Mouse (Mus musculus) adrenal gland, postnatal 4 days (tissue): Measurements from ENCODE around the gene Acat3. TPM values are rescaled to one million over a fixed set of nuclear protein-coding genes. Genes with fewer than 3 reads are reported as not detected.
A peak's percentile ranks its signal among the peaks of the same experiment; 100 is the strongest.
"Not testable (repeated sequence)": the region's sequence is repeated elsewhere in the genome, so short reads cannot be mapped to it uniquely, and the experiment has no call there.

Experiments
- DNase-seq, 2 experiments: peaks; one replicate each; pipeline ENCODE4 v3.0.0; 2021 to 2022; ENCODE audit warnings: low spot score in 2 of 2, mixed read lengths in 2 of 2
- total RNA-seq, 2 experiments: library from RNA; stranded (reverse); gene quantifications; 2 replicates each; pipeline ENCODE4 v1.2.3; 2021

Acat3 gene
- total RNA-seq, 2 experiments from 2014 or later, result 0.87 to 6.9 TPM

GRCm38 (mm10) chr17:12921073-12921472 lies 19.3 kb downstream of the Acat3 start:
- no peak for DNase-seq

DNA sequence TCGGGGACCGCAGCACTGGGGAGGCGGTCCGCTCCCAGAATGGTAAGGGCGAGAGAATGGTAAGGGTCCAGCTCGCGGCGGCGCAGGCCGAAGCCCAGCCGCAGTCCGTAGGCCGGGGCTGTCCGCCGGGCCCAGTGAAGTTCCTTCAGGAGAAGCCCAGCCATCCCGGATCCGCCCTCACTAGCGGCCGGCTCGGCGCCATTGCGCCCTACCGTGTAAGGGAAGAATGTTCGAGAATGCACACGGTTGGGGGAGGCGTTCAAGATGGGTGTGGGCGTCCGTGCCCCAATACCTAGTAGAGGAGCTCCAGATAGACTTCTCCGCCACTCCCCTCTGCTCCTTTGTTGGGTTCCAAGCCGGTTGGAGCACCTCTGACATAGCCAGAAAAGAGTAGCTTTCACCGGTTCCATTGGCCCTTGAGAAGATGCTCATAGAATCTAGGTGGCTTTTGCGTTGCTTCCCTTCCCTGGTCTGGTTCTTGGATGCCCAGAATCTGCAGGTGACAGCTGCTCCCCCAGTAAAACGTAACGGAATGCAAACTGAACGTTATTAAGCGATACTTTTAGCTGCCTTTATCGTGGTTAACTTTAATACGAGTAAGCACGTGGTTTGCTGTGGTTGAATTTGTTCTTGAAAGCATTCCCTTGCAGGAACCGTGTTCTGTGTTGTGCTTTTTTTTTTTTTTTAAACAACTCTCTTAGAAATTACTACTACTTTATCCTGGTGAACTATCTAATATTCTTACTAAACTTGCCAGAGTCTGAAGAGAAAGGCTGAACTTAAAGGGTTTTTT lies 23.6 kb downstream of the Acat3 start:
- DNase-seq, result no peak

DNA sequence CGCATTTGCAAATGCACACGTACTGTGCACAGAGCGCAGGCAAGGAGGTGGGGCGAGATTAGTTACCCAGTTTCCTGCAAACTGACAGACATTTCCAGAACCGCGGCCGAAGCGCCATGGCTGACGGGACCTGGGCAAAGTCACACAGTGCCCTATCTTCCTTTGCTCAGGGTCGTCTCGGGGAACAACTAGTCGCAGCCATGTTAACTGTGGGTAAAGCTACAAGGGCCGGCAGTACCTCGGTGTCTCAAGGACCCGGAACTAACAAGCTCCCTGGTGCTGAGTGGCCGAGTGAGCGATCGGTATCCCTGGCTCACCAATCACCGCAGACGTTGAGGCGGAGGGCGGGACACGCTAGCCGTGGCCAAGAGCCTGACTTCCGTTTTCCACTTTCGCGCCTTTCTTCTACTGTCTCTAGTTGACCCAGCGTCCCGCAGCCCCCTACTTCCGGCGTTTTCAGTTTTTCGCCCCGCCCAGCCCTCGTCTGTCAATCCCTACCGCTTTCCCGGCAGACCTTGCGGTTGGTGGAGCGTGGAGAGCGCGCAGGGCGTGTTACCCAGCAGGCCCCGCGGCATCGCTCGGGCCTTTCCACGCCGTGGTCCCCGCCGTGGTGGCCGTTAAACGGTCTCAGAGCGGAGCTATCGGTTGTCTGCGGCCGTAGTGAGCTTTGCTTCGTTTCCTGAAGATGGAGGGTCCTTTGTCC lies 24.4 kb downstream of the Acat3 start, which contains the start of gene Mrpl18:
Gene Mrpl18 (minus strand): TSS at position 465 of the 703 bp plus-strand sequence.
- DNase-seq, result peak; percentile 86 to 96

GRCm38 (mm10) chr17:12915488-12915880 lies 24.9 kb downstream of the Acat3 start, which contains the start of gene Tcp1:
Gene Tcp1 (plus strand): TSS chr17:12915701.
- DNase-seq, result peak in 1 of 2 experiments; percentile 14

DNA sequence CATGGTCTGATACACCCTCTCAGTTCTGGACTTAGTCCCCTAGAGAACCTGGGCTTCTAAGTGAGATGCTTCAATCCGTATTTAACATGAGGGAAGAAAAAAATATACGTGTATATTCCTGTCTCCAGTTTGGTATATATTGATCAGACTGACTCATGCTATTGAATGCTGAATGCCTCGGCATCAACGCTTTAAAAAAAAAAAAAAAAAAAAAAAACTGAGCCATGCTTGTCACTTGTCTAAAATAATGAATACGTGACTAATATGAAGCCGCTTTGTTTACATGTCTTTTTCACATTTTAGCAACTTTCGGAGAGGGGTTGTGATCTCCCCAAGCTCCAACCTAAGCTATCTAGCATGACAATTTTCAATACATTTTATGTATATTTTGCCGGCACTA lies 30.0 kb downstream of the Acat3 start:
- DNase-seq, result no peak

DNA sequence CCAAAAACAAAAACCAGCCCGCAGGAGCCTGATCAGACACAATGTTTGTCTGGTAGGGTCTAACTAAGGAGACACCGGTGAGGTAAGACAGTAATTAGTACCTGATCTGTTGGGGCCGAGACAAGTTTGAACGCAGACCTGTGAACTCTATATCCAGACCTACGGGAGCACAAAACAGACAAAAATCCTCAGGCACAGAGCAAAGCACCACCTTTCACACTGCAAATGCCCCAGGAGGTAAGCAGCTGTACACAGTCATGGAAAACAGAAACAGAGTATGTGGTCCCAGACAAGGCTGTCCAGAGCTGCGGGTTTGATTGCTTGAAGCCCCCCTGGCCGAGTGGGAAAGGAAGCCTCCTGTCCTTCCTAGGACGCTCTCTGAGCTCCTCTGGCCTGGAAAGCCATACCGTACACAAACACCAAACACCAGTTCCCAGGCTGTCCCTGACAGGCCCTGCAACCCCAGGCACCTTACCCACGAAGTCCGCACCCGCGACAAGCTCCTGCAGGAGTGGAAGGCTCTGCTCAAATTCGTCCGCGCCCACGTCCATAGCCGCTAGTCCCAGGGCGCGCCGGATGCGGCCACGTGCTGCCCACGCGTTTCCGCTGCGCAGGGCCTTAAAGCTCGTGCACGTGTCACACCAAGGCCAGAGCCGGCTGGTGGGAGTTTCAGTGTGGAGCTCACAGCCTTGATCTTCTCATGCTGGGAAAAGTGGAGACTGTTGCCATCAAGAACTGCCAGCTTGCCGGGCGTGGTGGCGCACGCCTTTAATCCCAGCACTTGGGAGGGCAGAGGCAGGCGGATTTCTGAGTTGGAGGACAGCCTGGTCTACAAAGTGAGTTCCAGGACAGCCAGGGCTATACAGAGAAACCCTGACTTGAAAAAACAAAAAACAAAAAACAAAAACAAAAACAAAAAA lies 30.8 kb downstream of the Acat3 start, which contains the start of gene Pnldc1:
Gene Pnldc1 (minus strand): TSS at position 870 of the 920 bp plus-strand sequence.
- no peak for DNase-seq

- DNase-seq, result no peak
Measured at GRCm38 (mm10) chr17:12906436-12906835, 34.0 kb downstream of the Acat3 start.

DNA sequence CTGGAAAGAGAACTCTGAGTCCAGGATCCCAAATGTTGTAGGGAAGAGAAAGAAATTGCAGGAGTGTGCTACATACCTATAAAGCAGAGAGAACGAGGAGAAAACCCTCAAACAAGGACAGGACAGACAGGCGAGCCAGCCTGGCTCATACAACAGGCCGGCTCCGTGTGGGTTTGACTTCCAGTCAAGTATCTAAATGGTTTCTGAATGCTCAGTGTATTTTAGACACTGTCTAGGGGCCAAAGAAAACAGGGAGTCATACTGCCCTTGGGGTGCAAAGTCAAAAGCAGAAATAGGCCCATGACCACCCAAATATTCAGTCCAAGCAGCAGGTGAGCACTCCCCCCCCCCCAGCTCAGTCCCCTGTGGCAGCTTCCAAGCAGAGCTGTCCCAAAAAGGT lies 34.6 kb downstream of the Acat3 start:
- no peak for DNase-seq

GRCm38 (mm10) chr17:12904349-12904748 lies 36.1 kb downstream of the Acat3 start:
- DNase-seq, result no peak

DNA sequence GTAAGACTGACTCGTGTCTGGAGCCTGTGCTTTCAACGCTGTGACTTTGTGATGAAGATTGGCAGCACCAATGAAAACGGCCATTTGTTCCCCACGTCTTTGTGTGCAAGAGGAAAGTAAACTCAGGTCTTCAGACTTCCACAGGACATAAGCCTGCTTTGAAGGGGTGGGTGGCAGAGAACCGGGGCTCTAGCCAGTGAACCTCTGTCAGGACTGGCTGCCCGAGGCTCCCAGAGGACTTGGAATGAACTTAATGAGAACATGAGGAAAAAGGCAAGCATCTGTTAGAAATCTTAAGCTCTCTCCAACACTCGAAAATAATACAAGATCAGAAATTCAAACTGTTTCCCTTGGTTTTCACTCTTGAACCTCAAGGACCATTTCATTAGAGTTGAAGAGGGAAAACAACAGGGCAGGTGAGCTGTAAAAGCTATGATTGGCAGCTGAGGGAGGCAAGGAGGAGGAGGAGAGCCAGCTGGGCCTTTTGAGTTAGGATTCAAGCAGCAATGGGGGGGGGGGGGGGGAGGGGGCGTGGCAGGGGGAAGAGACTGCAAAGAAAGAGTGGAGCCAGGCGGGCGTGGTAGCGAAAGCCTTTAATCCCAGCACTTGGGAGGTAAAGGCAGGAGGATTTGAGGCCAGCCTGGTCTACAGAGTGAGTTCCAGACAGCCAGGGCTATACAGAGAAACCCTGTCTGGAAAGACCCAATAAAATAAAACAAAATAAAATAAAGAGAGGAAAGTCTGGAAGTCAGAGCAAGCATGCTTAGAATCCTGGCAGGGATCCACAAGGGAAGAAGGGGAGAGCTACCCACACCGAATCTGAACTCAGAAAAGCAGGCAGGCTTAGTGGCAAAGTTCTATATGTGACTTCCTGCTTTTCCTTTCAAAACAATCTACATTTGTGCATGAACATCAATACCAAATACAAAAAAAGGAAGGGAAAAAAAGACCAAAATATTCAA lies 36.7 kb downstream of the Acat3 start:
- DNase-seq, result no peak

DNA sequence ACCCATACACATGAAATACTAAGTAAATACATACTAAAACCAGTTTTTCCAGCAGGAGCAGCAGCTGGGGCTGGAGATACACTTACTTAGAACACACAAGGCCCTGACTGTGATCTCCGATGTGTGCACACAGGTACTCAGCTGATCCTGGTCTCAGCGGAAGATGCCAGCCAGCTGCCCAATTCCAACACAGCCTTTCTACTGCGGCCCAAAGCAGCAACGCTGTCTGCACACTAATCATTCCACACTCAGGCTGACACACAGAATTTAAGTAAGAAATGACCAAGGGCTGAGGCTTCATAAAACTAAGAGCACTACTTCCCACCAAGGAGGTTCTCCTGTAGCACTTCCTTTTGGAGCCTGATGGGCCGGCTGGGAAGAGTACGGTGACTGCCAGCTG lies 38.1 kb downstream of the Acat3 start:
- no peak for DNase-seq

GRCm38 (mm10) chr17:12898607-12899006 lies 41.8 kb downstream of the Acat3 start:
- not testable (repeated sequence) for DNase-seq

DNA sequence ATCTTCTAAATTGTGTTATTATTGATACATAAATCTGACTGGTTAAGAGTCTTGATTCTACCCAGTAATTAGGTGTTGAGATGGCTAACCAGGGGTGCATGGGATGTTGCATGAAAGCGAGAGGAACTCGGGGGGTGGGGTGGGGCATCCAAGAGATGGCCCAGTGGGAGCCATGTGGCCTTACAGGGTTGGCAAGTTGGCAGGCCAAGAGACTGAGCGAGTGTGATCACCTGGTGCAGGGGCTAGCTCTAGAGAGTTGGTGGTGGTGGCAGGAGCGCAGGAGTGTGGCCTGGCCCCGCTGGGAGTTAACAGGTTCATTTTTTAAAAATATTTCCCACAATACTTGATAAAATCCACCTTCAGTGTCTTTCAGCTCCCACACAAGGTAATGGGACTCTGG lies 42.7 kb downstream of the Acat3 start:
- DNase-seq, result no peak

DNA sequence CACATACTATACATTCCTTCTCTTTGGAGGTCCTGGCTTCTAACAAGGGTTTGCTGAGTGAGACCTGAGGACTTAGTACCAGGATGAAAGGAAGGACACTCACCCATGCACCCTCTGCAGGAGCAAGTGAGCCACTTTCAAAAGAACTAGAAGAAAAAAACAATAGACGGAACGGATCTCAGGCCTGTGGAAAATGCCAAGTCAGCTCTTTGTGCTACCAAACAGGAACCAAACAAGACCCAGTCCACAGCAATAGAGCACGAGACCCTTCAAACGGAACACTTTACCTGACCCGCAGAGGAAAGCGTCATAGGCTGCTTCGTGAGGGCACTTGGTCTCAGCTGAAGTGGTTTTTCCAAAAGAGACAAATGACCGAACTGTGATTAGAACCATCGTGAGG lies 48.4 kb downstream of the Acat3 start:
- no peak for DNase-seq

- DNase-seq, result no peak
Measured at GRCm38 (mm10) chr17:12891054-12891453, 49.3 kb downstream of the Acat3 start.

DNA sequence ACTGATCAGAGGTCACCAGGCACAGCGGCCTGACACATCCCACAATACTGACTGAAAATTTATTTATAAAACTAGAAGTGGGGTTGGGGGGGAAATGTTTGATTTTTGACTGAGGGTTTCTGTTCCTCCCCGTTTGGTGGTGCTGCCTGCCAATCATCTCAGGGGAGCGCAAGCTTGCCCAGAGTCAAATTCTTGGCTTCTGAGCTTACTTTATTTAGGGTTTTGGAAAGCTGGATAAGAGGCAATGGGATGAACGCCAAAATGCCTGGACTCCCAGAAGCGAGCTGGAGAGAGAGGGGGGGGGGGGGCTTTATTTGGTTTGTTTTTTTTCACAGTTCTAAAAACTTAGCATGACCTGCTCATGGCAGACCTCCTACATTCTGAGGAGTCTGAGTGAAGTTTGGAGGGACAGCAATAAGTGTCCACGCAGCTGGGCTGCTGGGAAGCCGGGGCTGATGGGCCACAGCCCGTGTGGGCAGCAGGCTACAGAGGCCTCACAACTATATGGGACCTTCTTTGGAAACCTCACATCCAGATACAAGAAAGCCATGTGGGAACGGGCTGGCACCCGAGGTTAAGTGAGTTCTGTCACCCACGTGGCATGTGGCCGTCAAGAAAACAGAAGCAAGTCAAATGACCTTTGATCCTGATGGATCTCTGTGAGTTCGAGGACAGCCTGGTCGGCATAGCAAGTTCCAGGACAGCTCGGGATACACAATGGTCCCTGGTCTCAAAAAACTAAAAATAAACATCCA lies 53.2 kb downstream of the Acat3 start:
- no peak for DNase-seq

GRCm38 (mm10) chr17:12886620-12887019 lies 53.8 kb downstream of the Acat3 start:
- DNase-seq, result no peak

DNA sequence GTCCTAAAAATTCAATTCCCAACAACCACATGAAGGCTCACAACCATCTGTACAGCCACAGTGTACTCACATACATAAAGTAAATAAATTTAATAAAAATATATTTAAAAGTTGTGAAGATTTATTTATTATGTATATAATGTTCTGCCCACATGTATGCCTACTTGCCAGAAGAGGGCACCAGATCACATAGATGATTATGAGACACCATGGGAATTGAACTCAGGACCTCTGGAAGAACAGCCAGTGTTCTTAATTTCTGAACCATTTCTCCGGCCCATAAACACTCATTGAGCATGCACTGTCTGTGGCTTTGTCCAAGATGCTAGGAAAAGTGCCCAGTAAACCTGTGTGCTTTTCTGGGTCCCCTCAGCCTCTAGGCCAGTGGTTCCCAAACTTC lies 59.2 kb downstream of the Acat3 start:
- DNase-seq, result no peak

DNA sequence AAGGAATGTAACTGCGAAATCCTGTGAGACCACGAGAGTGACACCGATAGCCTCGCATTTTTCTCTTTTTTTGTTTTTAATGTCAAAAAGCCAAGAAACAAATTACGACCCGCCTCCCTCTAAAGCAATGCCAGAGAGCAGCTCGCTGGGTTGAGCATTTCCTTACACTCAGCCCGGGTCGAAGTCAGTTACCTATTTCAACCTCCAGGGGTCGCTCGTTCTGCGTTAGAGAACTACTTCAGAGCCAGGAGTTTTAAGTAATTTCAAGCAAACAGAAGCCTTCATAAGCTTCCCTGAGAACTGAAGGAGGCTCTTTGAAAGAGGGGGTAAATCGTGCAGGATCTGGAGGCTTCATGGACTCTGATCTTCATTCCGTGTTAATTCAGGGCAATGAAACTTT lies 60.2 kb downstream of the Acat3 start:
- peak; percentile 30 to 50 for DNase-seq
